Mouse (Mus musculus): ENCODE data around the gene Otop2. TPM values are rescaled to one million over a fixed set of nuclear protein-coding genes. Genes with fewer than 3 reads are reported as not detected.
A peak's percentile ranks its signal among the peaks of the same experiment; 100 is the strongest.

The Otop2 gene
- not detected in 2 replicates for polyA plus RNA-seq (2014; fragmentation: Nextera tagmentation; extraction: Ambion mirVana)

DNA sequence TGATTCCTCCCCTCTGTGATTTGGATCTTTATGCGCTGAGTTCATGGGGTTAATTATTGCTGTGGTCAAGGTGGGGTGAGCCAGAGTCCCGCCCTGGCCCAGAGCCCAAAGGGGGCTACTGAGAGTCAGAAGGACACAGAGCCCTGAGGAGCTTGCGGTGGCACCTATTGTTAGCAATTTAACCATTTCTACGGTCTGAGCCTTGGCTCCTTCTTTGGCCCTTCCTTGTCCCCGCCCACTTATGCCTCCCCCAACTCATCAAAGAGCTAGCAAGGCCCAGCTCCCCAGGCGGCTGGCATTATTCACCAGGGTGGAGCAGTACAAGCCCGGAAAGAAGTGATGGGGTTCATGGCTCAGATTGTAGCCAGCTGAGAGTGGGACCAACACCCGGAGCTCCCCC, at the start of gene Otop2:
Gene Otop2 (plus strand): TSS at position 301 of the 400 bp plus-strand sequence.
- H3K4me3 ChIP-seq (ENCODE audit: low read depth, low read length), result no peak within 1 kb of the TSS
- no peak within 1 kb of the TSS for H3K27ac ChIP-seq (ENCODE audit: low read depth, low read length)
- no peaks in the 10 kb centered on the region for H3K27me3 ChIP-seq (ENCODE audit: control insufficient read depth, insufficient read depth, low read length)
- no peak within 1 kb of the TSS for H3K4me2 ChIP-seq (ENCODE audit: low read depth)
- WGBS, result 14% methylated on average over 8 of the region's 8 CpGs
- no peaks in the 10 kb centered on the region for H3K9me3 ChIP-seq (ENCODE audit: control insufficient read depth, low read length)
- ATAC-seq (ENCODE audit: insufficient read depth, low FRiP score, low TSS enrichment) (no peak), DNase-seq (ENCODE audit: low spot score) (no peak)
- no peaks in the 10 kb centered on the region for H3K4me1 ChIP-seq (ENCODE audit: control insufficient read depth, insufficient read depth, low read length)
- no peak within 1 kb of the TSS for H3K9ac ChIP-seq (ENCODE audit: low read length)
- no peaks in the 10 kb centered on the region for H3K36me3 ChIP-seq (ENCODE audit: control insufficient read depth, insufficient read depth, low read length)

DNA sequence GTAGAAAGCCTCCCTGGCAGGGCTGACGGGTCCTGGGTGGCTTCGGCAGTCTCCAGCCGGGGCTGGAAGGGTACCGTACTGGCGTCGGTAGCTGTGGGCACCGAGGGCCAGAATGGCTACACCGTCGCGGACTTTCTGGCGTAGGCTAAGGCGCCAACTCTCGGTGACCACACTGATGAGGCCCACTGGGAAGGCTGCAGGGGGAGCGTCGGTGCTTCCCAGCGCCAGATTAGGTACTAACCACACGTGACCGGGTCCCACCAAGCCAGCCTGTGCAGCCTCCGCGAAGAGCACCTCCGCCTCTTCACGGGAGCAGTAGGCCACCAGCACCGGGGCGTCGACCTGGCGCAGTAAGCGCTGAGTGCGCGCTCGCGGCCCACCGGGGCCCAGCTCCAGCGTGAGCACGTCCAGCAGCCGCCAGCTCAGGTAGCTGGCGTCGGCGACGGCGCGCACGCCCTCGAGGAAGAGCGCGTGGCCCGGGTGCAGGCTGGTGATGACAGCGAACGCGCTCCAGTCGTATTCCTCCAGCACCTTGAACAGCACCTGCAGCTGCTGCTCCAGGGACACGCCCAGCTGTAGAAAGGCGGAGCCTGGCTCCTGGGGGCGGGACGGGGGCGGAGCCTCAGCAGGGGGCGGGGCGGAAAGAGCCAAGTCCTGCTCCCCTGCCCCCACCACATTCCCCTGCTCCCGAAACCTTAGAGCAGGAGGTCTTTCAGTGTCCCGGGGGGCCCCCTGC, 49.0 kb upstream of the Otop2 start:
- ATAC-seq (ENCODE audit: insufficient read depth, low FRiP score, low TSS enrichment), result no peak
- Histone ChIP-seq H3K4me3 (ENCODE audit: low read depth, low read length) (no peak overlapping the region), H3K27ac (ENCODE audit: low read depth, low read length) (no peak overlapping the region), H3K4me2 (ENCODE audit: low read depth) (peak overlapping the region; percentile 20; the same call in 1 of the 2 replicates), H3K27me3 (ENCODE audit: control insufficient read depth, insufficient read depth, low read length) (peaks cover 59% of the 10 kb centered on the region), H3K36me3 (ENCODE audit: control insufficient read depth, insufficient read depth, low read length) (no peaks in the 10 kb centered on the region), H3K4me1 (ENCODE audit: control insufficient read depth, insufficient read depth, low read length) (no peaks in the 10 kb centered on the region), H3K9ac (ENCODE audit: low read length) (no peak overlapping the region), H3K9me3 (ENCODE audit: control insufficient read depth, low read length) (no peaks in the 10 kb centered on the region)
- 16% methylated on average over 53 of the region's 59 CpGs for WGBS
- DNase-seq (ENCODE audit: low spot score), result no peak

- Histone ChIP-seq H3K4me3 (ENCODE audit: low read depth, low read length) (no peak overlapping the region), H3K27ac (ENCODE audit: low read depth, low read length) (no peak overlapping the region), H3K4me1 (ENCODE audit: control insufficient read depth, insufficient read depth, low read length) (no peaks in the 10 kb centered on the region), H3K9ac (ENCODE audit: low read length) (no peak overlapping the region), H3K36me3 (ENCODE audit: control insufficient read depth, insufficient read depth, low read length) (no peaks in the 10 kb centered on the region), H3K4me2 (ENCODE audit: low read depth) (no peak overlapping the region), H3K9me3 (ENCODE audit: control insufficient read depth, low read length) (no peaks in the 10 kb centered on the region), H3K27me3 (ENCODE audit: control insufficient read depth, insufficient read depth, low read length) (peaks cover 65% of the 10 kb centered on the region)
- no peak for ATAC-seq (ENCODE audit: insufficient read depth, low FRiP score, low TSS enrichment)
- DNase-seq (ENCODE audit: low spot score), result no peak
- WGBS, result 76% methylated on average over 4 of the region's 4 CpGs
Measured at GRCm38 (mm10) chr11:115259134-115259533, 47.8 kb upstream of the Otop2 start.

GRCm38 (mm10) chr11:115262954-115263353, 44.0 kb upstream of the Otop2 start:
- Histone ChIP-seq H3K4me1 (ENCODE audit: control insufficient read depth, insufficient read depth, low read length) (peaks cover 9% of the 10 kb centered on the region; the same call in 1 of the 2 replicates), H3K4me3 (ENCODE audit: low read depth, low read length) (no peak overlapping the region), H3K27me3 (ENCODE audit: control insufficient read depth, insufficient read depth, low read length) (peaks cover 81% of the 10 kb centered on the region), H3K9me3 (ENCODE audit: control insufficient read depth, low read length) (no peaks in the 10 kb centered on the region), H3K27ac (ENCODE audit: low read depth, low read length) (no peak overlapping the region), H3K36me3 (ENCODE audit: control insufficient read depth, insufficient read depth, low read length) (no peaks in the 10 kb centered on the region), H3K9ac (ENCODE audit: low read length) (no peak overlapping the region), H3K4me2 (ENCODE audit: low read depth) (no peak overlapping the region)
- no peak for DNase-seq (ENCODE audit: low spot score)
- 84% methylated on average over 11 of the region's 11 CpGs for WGBS
- no peak for ATAC-seq (ENCODE audit: insufficient read depth, low FRiP score, low TSS enrichment)

GRCm38 (mm10) chr11:115264136-115264861, 42.7 kb upstream of the Otop2 start:
- no peak overlapping the region for H3K9ac ChIP-seq (ENCODE audit: low read length)
- peaks cover 9% of the 10 kb centered on the region; the same call in 1 of the 2 replicates for H3K4me1 ChIP-seq (ENCODE audit: control insufficient read depth, insufficient read depth, low read length)
- 0 out of 2 replicates have a peak, but pooled peaks cover 2% of the 10 kb centered on the region for H3K36me3 ChIP-seq (ENCODE audit: control insufficient read depth, insufficient read depth, low read length)
- H3K27me3 ChIP-seq (ENCODE audit: control insufficient read depth, insufficient read depth, low read length), result peaks cover 81% of the 10 kb centered on the region
- DNase-seq (ENCODE audit: low spot score), result no peak
- no peak overlapping the region for H3K27ac ChIP-seq (ENCODE audit: low read depth, low read length)
- H3K4me2 ChIP-seq (ENCODE audit: low read depth), result no peak overlapping the region
- no peaks in the 10 kb centered on the region for H3K9me3 ChIP-seq (ENCODE audit: control insufficient read depth, low read length)
- no peak overlapping the region for H3K4me3 ChIP-seq (ENCODE audit: low read depth, low read length)
- 70% methylated on average over 7 of the region's 7 CpGs for WGBS
- ATAC-seq (ENCODE audit: insufficient read depth, low FRiP score, low TSS enrichment), result no peak

- H3K9me3 ChIP-seq (ENCODE audit: control insufficient read depth, low read length), result no peaks in the 10 kb centered on the region
- H3K36me3 ChIP-seq (ENCODE audit: control insufficient read depth, insufficient read depth, low read length), result 0 out of 2 replicates have a peak, but pooled peaks cover 2% of the 10 kb centered on the region
- H3K4me1 ChIP-seq (ENCODE audit: control insufficient read depth, insufficient read depth, low read length), result peaks cover 9% of the 10 kb centered on the region; the same call in 1 of the 2 replicates
- DNase-seq (ENCODE audit: low spot score) (peak; percentile 74), ATAC-seq (ENCODE audit: insufficient read depth, low FRiP score, low TSS enrichment) (peak; percentile 53; the same call in 1 of the 2 replicates)
- peak overlapping the region; percentile 40 for H3K4me2 ChIP-seq (ENCODE audit: low read depth)
- no peak overlapping the region for H3K9ac ChIP-seq (ENCODE audit: low read length)
- H3K27me3 ChIP-seq (ENCODE audit: control insufficient read depth, insufficient read depth, low read length), result peaks cover 74% of the 10 kb centered on the region
- H3K27ac ChIP-seq (ENCODE audit: low read depth, low read length), result no peak overlapping the region
- WGBS, result 5% methylated on average over 39 of the region's 39 CpGs
- H3K4me3 ChIP-seq (ENCODE audit: low read depth, low read length), result peak overlapping the region; percentile 18; the same call in 1 of the 2 replicates
Measured at GRCm38 (mm10) chr11:115264862-115265668, 41.9 kb upstream of the Otop2 start.

DNA sequence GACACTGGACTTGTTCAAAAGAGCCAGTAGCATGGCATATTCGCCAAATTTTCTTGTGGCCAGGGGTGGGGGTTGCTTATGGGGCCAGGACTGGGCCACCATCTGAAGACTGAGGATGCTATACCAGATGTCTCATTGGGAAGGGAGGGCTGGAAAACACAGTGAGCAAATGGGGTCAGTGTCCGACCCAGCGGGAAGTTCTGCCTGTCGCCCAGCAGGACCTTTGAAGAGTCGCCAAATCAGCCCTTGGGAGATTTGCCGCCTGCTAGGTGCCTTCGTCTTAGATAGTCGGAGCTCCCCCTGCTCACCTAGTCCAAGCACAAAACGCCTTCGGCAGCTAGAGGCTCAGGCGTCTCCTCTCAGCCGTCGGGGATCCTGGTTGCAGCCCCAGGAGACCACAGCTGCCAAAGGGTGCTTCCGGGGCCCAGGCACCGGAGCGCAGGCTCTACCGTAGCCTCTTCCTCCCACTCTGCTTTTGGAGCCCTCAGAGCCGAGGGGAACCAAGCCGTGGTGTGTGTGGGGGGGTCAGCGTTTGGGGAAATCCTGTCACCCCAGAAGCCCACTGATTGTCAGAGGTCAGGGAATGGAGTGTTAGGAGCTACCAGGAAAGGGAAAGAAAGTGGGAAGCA, 41.1 kb upstream of the Otop2 start:
- H3K4me3 ChIP-seq (ENCODE audit: low read depth, low read length), result peak overlapping the region; percentile 33; the same call in 1 of the 2 replicates
- H3K4me1 ChIP-seq (ENCODE audit: control insufficient read depth, insufficient read depth, low read length), result peaks cover 9% of the 10 kb centered on the region; the same call in 1 of the 2 replicates
- H3K36me3 ChIP-seq (ENCODE audit: control insufficient read depth, insufficient read depth, low read length), result 0 out of 2 replicates have a peak, but pooled peaks cover 2% of the 10 kb centered on the region
- 3% methylated on average over 20 of the region's 20 CpGs for WGBS
- H3K27me3 ChIP-seq (ENCODE audit: control insufficient read depth, insufficient read depth, low read length), result peaks cover 66% of the 10 kb centered on the region
- ATAC-seq (ENCODE audit: insufficient read depth, low FRiP score, low TSS enrichment), result no peak
- no peak overlapping the region for H3K27ac ChIP-seq (ENCODE audit: low read depth, low read length)
- no peaks in the 10 kb centered on the region for H3K9me3 ChIP-seq (ENCODE audit: control insufficient read depth, low read length)
- H3K4me2 ChIP-seq (ENCODE audit: low read depth), result peak overlapping the region; percentile 40; the same call in 1 of the 2 replicates
- no peak for DNase-seq (ENCODE audit: low spot score)
- H3K9ac ChIP-seq (ENCODE audit: low read length), result no peak overlapping the region

GRCm38 (mm10) chr11:115266400-115266778, 40.6 kb upstream of the Otop2 start:
- peaks cover 9% of the 10 kb centered on the region; the same call in 1 of the 2 replicates for H3K4me1 ChIP-seq (ENCODE audit: control insufficient read depth, insufficient read depth, low read length)
- DNase-seq (ENCODE audit: low spot score) (no peak), ATAC-seq (ENCODE audit: insufficient read depth, low FRiP score, low TSS enrichment) (no peak)
- no peaks in the 10 kb centered on the region for H3K9me3 ChIP-seq (ENCODE audit: control insufficient read depth, low read length)
- H3K27me3 ChIP-seq (ENCODE audit: control insufficient read depth, insufficient read depth, low read length), result peaks cover 63% of the 10 kb centered on the region
- H3K9ac ChIP-seq (ENCODE audit: low read length), result no peak overlapping the region
- peak overlapping the region; percentile 33 for H3K4me3 ChIP-seq (ENCODE audit: low read depth, low read length)
- no peak overlapping the region for H3K27ac ChIP-seq (ENCODE audit: low read depth, low read length)
- under 1% methylated on average over 20 of the region's 22 CpGs for WGBS
- peak overlapping the region; percentile 50 for H3K4me2 ChIP-seq (ENCODE audit: low read depth)
- H3K36me3 ChIP-seq (ENCODE audit: control insufficient read depth, insufficient read depth, low read length), result 0 out of 2 replicates have a peak, but pooled peaks cover 2% of the 10 kb centered on the region

All from neural tube, embryonic 11.5 days (tissue).